ENCODE assay signal across 18 mouse cellular contexts in the genomic region with DNA sequence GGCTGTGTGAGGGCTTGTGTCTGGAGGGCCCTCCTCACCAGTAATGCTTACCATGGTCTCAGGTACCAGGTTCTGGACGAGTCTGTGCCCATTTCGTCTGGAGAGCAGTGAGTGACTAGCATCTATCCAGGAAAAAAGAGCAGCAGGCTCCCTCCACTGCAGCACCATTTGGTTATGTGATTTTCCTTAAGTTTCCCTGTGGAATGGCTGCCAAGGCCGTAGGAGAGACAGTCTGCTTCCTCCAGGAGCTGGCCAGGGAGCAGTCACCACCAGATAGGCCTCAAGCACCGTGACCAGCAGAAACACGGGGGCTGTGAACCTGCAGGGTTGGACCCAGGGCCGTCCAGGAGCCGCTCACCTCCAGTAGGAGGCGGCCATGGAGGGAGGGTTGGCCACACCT. TPM values are rescaled to one million over a fixed set of nuclear protein-coding genes. Genes with fewer than 3 reads are reported as not detected.
"Had no signal": no experiment of that assay in that cellular context is flagged by ENCODE, and none has a peak within 500 bp of the region (broad histone marks: within the 10 kb centered on the region; RNA-seq: fewer than 3 reads in every experiment).

No protein-coding gene starts in this region.

- H3K4me3 ChIP-seq: lung, embryonic 15.5 days; megakaryocyte, embryonic 14.5 days; midbrain, embryonic 13.5 days; midbrain, embryonic 15.5 days; neural tube, embryonic 12.5 days; stomach, embryonic 15.5 days had no signal

- H3K9me3 ChIP-seq: lung, embryonic 15.5 days; megakaryocyte, embryonic 14.5 days; midbrain, embryonic 13.5 days; midbrain, embryonic 15.5 days; neural tube, embryonic 12.5 days; stomach, embryonic 15.5 days had no signal

- DNase-seq: liver, postnatal 0 days; lung, adult 2 months; lung, postnatal 14 days; lung, postnatal 36 days; thymus, adult 2 months; thymus, postnatal 25 days; thymus, postnatal 4 days had no signal

- H3K27ac ChIP-seq: lung, embryonic 15.5 days; macrophage; midbrain, embryonic 13.5 days; midbrain, embryonic 15.5 days; neural tube, embryonic 12.5 days; stomach, embryonic 15.5 days; stomach, postnatal 0 days had no signal

- H3K9ac ChIP-seq: liver, postnatal 0 days; lung, embryonic 15.5 days; midbrain, embryonic 15.5 days; neural tube, embryonic 12.5 days; stomach, embryonic 15.5 days had no signal

- H3K4me2 ChIP-seq: lung, embryonic 15.5 days; midbrain, embryonic 11.5 days; midbrain, embryonic 13.5 days; midbrain, embryonic 15.5 days; neural tube, embryonic 12.5 days; stomach, embryonic 15.5 days had no signal

- ATAC-seq: liver, postnatal 0 days; lung, postnatal 0 days; midbrain, embryonic 13.5 days; midbrain, embryonic 15.5 days had no signal

- H3K36me3 ChIP-seq: lung, embryonic 15.5 days; midbrain, embryonic 15.5 days; neural tube, embryonic 12.5 days; stomach, embryonic 15.5 days had no signal

- H3K27me3 ChIP-seq: midbrain, embryonic 15.5 days had no signal

RNA-seq across cellular contexts. Expression of a gene that starts 3.9 kb away (rescaled TPM):
- total RNA-seq: monocyte, adult 5-6 weeks had no signal
